Mouse (Mus musculus): ENCODE measurements around the gene Endou.

The Endou gene

DNA sequence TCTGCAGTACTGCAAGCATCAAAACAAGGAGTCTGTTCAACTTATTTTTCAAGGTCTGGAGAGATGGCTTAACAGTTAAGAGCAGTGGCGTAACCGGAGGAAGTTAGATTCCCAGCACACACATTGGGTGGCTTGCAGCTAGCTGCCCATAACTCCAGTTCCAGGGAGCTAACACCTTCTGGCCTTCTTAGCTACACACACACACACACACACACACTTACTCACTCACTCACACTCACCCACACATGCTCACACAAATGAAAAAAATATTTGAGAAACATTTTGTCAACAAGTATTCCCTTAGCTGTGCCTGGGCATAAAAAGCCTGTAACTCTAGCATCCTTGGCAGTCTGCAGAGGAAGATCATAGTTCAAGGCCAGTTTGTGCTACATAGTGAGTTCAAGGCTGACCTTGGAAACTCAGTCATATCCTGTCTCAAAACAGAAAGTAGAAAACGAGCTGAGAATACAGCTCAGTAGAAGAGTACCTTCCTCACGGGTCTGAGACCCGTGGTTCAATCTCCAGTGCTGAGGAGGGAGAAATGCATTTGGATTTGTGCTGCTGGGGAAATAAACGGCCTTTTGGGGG lies 5.8 kb downstream of the Endou start:
- DNase-seq = no peak

DNA sequence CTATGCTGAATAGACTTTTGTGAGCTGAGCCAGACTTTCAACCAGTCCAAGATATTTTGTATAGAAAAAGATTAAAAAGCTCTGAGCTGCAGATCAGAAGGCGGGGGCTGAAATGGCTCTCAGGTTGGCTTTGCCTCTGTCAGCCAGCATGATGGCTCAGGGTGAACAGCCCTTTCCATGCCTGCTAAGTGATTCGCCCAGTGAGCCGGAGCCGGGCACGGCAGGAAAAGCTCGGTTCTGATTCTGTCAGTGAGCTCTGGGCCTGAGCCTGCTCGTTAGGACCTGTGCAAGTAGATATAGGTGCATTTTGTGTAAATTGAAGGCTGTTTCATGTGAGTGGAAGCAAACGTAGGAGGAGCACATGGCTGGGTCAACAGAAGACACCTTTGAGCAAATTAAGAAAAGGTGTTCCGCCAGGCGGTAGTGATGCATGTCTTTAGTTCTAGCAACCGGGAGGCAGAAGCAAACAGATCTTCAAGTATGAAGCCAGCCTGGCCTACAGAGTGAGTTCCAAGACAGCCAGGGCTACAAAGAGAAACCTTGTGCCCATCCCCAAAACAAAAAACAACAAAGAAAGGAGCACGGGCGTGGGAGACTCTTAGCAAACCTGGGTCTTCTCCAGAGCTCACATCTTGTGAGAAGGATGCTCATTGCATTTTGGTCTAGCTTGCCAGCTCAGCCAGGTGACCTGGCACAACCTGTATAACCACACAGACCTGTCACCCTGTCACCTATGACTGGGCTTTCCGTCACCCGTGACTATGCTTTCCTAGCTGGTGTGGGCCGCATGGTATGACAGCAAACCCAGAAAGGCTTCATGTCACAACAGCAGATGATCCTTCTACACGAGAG lies 6.6 kb downstream of the Endou start:
- DNase-seq = no peak

DNA sequence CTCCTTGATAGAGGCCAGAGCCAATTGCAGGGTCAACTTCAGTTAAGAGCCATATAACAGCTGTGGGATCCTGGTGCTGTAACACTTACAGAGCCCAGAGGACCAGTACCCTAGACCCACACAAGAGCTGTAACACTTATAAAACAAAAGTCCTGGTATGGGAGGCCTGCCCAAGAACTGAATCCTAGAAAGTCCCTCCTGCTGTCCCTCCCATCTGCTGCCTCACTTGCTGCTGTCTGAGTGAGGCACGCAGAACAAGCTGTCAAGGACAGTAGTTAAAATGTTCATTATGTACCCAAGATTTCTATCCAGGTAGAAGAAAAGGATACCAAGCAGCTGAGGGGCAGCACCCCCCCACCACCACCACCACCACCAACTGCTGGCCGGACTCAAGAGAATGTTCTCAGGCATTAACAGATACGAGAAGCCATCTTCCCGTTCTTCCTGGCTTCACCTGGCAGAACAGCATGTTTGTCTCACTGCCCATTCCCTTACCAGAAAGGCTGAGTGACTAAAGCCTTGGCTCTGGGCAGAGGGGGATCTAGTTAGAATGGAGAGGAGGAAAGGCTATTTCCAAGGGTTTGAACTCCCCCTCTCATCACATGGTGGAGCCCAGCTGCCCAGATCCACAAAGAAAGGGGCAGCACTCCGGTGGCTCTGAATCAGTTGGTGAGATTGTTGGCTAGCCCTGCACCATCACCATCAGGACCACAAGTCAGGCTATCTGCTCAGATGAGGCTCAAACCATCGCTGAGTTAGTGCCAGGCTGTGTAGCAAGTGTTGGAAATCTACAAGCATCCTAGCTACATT lies 7.4 kb downstream of the Endou start:
- DNase-seq = no peak

DNA sequence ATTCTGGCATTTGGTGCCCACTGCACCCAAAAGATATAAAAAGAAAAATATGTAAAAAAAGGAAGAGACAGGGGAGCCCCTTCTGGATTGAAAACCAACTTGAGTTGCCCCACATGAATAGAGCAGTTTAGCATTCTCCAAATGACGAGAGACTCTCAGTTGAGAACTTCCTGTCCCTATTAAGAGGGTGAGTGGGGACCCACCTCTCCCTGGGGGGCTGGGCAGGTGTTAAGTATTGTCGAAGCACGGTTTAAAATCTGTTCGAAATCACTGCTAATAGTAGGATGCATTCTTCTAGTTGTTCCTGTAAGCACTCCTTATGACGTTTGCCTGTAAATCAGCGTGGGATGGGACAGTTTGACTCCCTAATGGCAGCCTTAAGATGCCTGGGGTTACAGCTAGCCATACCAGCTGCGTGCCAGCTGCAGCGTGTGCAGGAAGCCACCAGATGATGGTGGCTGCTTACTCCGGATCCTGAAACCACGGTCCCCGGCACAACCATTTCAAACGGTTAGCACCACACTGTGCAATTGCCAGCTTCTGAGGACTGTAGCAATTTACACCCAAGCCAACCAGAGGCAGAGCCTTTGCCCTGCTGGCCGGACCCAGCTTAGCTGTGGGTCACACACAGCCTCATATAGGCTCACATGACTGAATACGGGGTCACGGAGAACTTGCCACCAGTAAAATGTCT lies 10.0 kb downstream of the Endou start:
- DNase-seq = no peak

DNA sequence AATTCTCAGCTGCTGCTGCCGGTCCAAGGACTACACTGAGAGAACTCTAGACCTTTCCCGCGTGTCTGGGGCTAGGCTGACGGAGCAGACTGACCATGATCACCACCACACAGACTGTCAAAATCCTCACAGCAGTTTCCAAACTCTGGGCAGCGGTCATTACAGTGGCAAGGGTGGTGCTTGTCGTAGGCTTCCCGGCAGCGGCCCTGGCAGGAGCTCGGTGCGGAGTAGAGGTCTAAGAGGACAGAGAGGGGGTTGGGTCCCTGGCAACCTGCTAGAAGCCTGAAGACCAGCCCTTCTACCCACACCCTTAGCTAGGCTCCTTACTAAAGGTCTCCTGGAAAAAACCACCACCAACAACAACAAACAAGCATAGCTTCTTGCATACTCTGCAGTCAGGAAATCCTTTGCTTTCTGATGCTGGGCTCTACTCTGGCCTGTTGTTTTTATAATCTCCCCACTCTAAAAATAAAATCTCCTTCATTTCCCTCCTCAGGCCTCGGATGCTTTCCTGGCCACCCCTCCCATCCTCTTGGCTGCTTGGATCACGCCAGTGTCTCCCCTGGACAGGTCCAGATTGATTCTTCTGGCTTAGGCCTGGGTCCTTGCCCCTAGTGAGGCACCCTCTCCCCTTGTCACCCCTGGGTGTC lies 11.0 kb downstream of the Endou start:
- no peak for DNase-seq

DNA sequence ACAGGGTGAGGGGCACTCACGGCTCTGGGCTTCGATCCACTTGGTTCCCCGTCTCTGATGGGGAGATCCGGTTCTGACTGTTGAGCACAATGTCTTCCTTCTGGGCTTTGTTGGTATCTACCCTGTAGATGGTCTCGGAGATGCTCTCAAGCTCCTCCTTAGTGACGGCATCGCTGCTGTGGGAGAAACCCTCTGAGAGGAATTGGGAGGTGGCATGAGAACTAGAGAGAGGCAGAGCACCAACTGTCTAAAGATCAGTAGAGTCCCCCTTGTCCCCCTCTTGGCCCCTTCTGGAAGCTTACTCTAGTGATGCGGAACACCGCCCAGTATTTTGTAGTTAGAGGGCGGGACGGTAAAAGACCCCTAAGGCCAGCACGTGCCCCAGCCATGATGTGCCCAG lies 11.6 kb downstream of the Endou start:
- no peak for DNase-seq

DNA sequence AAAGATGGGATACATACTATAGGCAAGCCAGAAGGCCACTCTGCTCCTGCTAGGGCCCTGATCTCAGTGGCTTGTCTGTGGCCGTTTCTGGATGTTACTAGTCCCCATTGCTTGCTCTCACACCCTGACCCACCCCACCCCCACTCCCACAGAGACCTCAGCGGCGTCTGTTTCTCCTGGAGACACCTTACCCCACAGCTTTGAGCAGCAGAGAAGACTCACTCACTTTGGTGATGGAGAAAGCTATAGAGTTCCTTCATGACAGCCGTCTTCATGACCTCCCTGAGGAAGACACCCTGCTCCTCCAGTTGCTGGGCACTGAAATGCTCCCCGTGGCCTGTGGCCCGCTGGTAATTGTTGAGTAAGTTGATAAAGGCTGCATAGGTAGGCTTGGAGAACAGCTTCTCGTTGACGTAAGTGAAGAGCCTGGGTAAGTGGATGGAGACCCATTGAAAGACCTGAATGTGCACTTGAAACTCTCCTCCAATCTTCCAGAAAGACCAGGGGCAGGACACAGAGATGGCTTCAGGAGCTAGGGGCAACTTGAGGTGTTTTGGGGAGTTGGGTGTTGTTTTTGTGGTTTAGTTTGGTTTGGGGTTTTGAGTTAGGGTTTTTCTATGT lies 12.5 kb downstream of the Endou start:
- DNase-seq = no peak

DNA sequence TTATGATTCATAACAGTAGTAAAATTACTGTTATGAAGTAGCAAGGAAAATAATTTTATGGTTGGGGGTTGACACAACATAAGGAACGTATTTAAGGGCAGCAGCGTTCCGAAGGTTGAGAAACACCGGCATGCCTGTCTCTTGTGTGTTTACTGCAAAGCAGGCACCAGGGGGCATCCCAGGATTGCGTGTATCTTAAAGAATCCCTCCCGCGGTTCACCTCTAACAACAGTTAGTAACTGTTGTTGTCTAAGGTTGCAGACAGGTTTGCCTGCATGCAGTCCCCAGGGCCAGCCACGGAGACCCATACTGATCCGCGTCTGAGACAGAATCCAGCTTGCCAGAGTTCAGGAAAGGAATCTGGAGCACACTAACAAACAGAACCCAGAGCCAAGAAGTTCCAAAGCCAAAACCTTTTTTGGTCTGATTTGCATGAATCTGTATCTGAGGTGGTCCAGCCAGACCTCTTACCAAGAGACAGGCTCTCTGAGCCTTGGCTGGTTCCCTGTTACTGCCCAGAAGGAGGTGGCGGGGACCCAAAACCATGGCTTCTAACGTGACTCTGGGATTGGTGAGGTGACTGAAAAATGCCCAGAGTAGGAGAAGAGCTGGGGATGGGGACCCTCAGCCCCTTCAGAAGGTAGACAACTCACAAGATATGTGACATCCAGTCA lies 13.1 kb downstream of the Endou start:
- DNase-seq = no peak

GRCm38 (mm10) chr15:97716782-97717181 lies 14.4 kb downstream of the Endou start:
- DNase-seq = no peak

- DNase-seq = no peak
These were observed 15.4 kb downstream of the Endou start for GRCm38 (mm10) chr15:97715734-97716133.

DNA sequence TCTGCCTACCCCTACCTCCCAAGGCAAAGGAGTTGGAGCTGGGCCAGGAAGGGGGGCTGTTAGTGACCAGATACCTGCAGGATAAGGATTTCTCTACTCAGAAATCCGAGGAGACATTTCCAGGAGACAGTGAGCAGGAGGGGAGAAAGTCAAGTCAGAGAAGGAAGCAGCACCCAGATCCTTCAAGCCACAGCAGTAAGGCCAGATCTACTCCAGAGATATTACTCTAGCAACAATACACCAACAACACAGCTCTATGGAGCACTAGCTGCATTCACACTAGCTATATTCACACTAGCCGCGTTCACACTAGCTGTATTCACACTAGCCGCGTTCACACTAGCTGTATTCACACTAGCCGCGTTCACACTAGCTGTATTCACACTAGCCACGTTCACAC lies 16.1 kb downstream of the Endou start:
- no peak for DNase-seq

DNA sequence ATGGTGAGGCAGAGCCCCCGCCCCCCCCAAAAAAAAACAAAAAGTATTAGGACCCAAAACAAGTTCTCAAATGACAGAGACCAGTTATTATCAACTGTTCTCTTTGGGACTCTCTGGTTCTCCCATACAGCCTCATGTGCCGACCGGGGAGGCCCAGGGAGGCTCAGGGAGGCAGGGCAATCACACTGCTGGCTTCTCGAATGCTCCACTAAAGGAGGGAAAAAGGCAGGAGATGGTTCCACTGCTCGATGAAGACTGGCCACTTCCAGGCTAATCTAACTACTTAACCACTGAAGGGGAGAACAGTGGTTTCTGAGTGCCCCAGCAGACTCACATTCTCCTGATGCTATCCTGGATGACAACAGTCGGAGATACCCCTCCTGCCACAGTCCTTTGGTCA lies 18.6 kb downstream of the Endou start:
- DNase-seq = no peak

DNA sequence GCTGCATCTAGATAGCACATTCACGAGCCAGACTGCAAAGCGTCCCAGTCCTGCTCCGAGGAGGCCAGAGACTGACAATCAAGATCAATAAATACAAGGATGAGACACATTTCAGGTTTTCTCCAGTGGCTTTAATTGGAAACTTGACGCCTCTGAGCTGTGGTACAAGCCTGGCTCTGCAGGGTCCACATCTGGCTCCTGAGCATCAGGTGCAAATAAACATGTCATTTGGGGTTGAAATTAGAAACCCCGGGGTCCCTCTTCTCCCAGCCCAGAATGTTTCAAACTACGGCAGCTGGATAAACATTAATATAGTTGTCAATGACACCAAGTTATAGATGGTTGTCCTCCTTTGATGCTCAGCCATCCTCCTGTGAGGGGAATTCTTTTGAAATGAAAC lies 20.2 kb downstream of the Endou start:
- no peak for DNase-seq

- peak; percentile 79 for DNase-seq
These were observed 25.7 kb downstream of the Endou start, which contains the start of gene Rpap3 for GRCm38 (mm10) chr15:97705211-97706050. Gene Rpap3 (minus strand): TSS chr15:97705825.

DNA sequence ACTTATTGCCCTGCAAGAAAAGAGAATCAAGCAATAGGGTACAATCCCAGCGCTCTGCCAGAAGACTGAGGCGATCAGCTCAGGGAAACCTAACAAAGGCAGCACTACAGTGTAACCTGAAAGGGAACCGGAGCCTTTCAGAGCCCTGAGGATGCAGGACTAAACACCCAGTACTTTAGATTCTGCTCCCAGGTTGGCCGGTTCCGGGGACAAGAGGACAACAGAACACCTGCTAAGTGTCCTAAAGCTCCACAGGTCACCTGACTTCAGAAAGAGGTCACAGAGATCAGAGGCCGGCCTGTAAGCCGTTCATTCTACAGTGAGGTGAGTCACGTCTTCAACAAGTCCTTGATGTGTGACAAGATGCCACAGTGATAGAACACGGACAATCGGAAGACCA lies 34.5 kb downstream of the Endou start:
- no peak for DNase-seq

DNA sequence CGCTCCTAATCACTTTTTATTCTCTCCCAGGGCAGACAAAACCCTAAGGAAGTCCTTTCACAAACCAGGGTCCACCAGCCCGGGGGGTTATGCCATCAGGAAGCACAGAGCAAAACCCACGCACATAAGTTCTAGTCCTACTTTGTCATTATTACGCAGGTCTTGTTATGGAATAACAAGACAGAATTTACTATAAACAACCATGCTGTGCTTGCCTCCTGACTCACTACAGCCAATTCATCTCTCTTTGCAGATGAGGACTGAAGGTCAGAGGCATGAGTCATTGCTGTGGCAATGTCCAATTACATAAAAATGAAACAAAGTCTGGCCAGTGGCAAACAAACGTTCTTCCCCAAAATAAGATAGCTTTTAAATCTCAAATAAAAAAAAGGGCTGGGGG lies 37.7 kb downstream of the Endou start:
- no peak for DNase-seq

- no peak for DNase-seq
These were observed 47.0 kb downstream of the Endou start for GRCm38 (mm10) chr15:97684118-97684517.

GRCm38 (mm10) chr15:97682053-97682452 lies 49.1 kb downstream of the Endou start:
- no peak for DNase-seq

DNA sequence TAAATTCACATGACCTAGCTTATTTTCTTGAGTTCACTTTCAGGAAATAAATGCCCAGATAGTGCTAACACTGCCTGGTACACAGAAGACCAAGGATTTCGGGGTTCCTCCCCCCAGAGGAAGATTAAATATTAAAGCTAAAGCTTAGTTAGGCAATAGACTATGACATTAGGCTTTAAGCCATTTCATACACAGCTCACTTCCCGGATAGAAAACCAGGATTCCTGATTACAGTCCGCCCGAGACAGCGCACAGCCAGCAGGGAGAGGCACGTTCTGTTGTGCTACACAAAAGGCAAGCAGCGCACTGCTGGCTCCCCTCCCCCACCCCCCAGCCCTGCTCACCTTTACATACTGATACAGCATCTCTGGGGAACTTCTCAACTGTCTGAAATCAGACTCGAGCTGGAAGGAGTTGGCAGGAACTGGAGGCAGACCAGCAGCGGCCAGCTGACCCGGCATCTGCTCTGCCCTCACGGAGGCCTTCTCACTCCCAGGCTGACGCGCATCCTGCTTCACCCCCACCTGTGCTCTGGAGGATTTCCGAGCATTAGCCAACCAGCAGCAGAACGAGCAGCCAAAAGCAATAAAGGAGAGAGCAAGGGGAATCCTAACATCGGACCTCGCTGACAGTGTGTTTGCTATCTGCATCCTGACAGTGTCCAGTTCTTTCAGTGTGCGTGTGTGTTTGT lies 51.0 kb downstream of the Endou start:
- no peak for DNase-seq

- DNase-seq = no peak
These were observed 53.8 kb downstream of the Endou start for GRCm38 (mm10) chr15:97677341-97677740.

All from cerebellum, adult 11-12 months (tissue).